Mouse (Mus musculus): ENCODE results near the gene 4930595D18Rik.

- TF ChIP-seq GATA1 (IDR thresholded peaks at IDR 0.05; ENCODE audit: low read length) (no peak), TAL1 (IDR thresholded peaks at IDR 0.05; ENCODE audit: low read length) (no peak)
Observed at GRCm38 (mm10) chr12:111111176-111111575, 73.1 kb downstream of the 4930595D18Rik start.

Measured in erythroblast, embryonic 14.5 days (primary cell).